Mouse (Mus musculus) cerebellum, postnatal 25 days (tissue): ENCODE data around the gene Ddx10.
A peak's percentile ranks its signal among the peaks of the same experiment; 100 is the strongest.

Experiments used
- DNase-seq, 2 experiments: peaks; one replicate each; pipeline ENCODE4 v3.0.0; 2021; ENCODE audit warnings: mixed read lengths in 2 of 2

Ddx10 gene

GRCm38 (mm10) chr9:53247953-53248397 is at the start of gene Ddx10:
TSS of gene Ddx10 (minus strand) at chr9:53248053.
- DNase-seq: peak; percentile 98

- no peak for DNase-seq
Measured at GRCm38 (mm10) chr9:53292833-53293232, 45.0 kb upstream of the Ddx10 start.

- no peak for DNase-seq
Measured at GRCm38 (mm10) chr9:53290006-53290405, 42.2 kb upstream of the Ddx10 start.

- no peak for DNase-seq
Measured at GRCm38 (mm10) chr9:53286793-53287192, 38.9 kb upstream of the Ddx10 start.

- DNase-seq: no peak
Measured at GRCm38 (mm10) chr9:53278997-53279396, 31.1 kb upstream of the Ddx10 start.

DNA sequence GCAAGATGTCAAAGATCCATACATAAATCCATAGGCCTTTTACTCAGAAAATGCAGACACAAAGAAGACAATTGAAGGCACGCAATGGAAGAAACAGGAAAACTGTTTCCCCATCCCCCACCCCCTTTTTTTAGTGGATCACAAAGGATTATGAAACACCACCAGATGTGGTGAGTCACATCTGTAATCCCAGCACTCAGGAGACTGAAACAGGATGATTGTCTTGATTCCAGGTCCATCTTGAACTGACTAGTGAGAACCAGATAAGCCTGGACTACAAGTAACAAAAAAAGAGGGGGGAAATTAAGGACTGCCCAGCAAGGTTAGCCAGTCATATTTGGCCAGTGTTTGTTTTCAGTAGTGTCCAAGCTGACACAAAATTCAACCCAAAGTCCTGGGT is 28.5 kb upstream of the Ddx10 start:
- no peak for DNase-seq

DNA sequence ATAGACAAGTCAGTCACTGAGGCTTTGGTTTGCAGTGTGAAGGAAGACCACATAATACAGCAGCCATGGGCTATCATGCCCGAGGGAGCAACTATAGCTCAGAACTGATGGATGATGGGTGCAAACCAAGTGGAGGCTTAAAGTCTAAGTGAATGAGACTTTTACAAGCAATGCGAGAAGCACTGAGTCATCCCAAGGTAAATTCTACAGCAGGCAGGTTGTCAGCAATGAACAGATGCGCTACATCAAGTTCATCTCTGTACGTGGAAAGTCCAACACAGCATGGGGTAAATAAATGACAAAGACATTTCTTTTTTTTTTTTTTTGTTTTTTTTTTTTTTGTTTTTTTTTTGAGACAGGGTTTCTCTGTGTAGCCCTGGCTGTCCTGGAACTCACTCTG is 24.9 kb upstream of the Ddx10 start:
- DNase-seq: no peak

DNA sequence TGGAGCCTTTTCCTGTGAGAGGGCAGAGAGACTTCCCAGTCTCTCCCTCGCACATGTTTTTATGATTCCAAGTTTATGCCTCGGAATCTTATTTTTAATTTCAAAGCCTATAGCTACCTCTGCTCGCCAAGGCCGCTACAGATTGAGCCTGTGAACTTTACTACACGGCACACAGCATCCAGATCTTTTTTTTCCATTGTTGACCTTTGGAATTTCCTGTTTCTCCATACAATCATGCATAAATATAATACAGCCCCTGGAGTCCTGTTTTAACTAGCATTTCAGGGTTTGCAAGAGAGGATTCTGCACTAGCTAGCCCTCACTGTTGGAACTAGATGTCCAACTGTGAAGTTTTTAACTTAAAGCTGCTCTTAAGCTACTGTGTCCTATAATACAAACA is 24.4 kb upstream of the Ddx10 start:
- DNase-seq: no peak

DNA sequence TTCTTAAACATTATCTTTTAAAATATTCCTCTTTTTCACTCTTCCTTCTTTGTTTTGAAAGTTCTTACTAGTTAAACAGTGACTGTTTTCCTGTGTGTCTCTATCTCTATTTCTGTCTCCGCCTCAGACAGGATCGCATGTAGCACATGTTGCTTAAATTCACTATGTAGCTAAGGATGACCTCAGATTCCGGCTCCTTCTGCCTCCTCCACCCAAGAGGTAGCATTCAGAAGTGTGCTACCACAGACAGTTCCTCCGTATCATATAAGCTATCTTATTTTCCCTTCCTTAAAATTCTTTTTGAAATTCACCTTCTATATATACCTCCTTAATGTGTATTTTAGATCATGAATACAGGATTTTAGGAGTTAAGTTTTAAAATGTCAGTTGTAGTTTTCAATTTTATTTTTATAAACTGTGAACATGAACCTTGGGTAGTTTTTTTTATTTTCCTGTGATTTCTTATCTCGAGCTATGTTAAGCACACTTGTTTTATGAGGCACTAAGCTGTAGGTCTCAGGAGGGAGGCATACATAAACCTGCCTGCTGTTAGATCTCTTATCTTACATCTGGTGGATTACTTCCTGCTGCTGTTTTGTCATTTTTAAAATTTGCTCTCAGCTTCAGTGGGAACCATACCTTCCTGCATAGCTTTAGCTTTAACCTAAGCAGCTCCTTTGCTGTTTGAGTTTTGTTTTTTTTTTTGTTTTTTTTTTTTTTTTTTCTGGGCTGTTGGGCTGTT is 23.6 kb upstream of the Ddx10 start:
- DNase-seq: no peak

DNA sequence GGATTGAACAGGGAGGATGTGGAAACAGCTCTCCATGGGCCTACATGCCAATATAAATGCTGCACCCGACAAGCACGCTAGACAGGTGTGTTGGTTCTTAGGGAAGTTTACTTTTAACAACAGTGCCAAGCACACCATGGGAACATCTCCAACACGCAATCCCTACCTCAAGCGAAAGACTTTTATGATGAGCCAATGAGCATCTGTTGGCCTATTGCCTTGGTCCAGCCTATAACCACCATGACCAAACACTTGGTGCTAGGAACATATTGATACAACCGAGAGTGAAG is 21.6 kb upstream of the Ddx10 start:
- DNase-seq: no peak

GRCm38 (mm10) chr9:53268731-53269465 is 21.0 kb upstream of the Ddx10 start:
- peak; percentile 39 to 74 for DNase-seq

- no peak for DNase-seq
Measured at GRCm38 (mm10) chr9:53268036-53268435, 20.2 kb upstream of the Ddx10 start.

DNA sequence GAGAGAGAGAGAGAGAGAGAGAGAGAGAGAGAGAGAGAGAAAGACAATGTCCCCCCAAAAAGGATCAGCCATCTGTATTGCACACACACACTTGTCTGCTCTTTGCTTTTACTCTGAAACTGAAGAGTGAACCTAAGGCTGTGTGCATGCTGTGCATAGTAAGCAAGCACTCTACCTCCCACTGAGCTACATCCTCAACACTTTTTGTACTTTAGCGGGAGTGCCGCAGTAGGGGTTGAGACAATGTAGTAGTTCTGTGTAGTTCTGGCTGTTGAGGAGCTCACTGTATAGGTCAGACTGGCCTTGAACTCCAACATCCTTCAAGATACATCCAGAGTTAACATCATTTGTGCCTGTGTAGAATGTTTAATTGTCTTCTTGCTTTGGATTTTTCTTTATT is 17.7 kb upstream of the Ddx10 start:
- DNase-seq: no peak

DNA sequence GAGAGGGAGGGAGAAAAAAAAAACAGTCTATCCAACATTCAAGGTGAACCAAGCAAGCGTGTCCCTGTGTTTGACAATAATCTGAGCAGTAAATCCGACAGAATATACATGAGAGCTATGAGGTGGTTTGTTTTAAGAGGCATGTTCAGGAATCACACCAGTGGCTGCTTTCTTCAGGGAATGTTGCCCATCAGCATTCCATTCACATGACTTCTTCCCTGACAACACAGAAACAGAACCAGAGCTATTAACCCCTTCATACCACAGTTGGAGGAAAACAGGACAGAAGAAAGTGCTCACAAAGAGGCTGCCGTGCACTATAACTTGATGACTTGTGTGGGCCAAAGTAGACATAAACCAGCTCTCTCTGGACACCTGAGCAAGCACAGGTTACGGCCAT is 16.5 kb upstream of the Ddx10 start:
- no peak for DNase-seq

GRCm38 (mm10) chr9:53258199-53258598 is 10.3 kb upstream of the Ddx10 start:
- DNase-seq: no peak

DNA sequence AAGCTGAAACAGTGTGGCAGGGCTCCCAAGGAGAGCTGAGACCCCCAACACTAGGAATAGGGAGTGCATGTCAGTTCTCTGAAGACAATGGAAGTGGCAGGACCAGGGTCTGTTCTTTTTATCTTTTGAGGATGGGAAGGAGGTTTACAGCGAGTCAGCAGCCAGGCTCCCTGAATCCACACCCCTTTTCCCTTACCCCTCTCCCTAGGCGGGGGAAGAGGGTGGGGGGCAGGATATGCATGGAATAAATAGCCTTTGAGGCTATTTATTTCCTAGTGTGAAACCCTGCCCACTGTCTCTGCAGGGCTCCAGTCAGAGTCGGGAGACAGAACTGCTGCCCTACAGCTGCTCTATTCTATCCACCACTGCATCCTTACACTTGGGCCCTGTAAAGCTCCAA is 9.9 kb upstream of the Ddx10 start:
- no peak for DNase-seq

DNA sequence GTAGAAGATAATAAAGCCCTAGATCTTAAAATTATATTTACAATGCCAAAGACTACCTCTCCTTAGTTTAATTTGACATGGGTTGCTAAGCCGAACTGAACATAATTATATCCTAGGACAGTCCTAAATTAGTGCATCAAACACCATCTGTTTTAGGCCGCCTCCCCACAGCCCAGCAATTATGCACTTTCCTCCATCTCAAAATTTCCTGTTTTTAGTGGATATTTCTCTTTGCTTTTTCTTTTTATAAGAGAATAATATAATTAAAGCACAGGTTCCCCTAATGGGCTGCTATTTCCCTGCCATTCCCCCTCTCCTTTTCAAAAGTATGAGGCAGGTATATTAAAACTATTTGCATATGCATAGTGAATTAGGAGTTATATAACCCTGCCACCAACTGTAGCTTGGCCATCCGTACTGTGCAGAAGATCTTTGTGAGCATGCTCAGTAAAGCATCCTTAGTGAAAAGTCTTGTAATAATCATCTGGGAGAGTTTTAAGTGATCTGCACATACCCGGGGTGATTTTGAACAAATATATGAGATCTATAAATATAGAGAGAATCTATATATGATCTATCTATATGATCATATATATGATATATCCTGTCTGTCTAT is 8.9 kb upstream of the Ddx10 start:
- DNase-seq: no peak

GRCm38 (mm10) chr9:53254368-53254767 is 6.5 kb upstream of the Ddx10 start:
- DNase-seq: peak; percentile 78 to 87

- DNase-seq: no peak
Measured at GRCm38 (mm10) chr9:53247516-53247915, 337 bp downstream of the Ddx10 start.

- peak in 1 of 2 experiments; percentile 6 for DNase-seq
Measured at GRCm38 (mm10) chr9:53218181-53218580, 29.7 kb downstream of the Ddx10 start.

GRCm38 (mm10) chr9:53208283-53208682 is 39.6 kb downstream of the Ddx10 start:
- DNase-seq: no peak

DNA sequence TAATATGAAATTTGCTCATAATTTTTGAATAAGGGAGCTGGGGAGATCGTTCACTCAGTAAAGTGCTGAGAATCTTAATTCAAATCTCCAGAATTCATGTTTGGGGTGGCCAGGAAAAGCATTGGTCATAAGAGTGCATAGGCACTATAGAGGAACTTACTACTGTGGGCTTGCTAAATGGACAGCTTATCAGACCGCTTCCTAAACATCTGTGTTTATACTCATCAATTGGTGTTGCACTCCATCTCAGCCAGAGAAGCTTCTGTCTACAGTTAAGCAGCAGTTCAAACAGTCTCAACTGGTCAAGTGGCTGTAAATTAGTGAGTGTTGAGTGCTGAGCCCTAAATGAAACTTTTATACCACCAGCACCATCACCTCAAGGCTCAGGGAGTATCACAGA is 73.3 kb downstream of the Ddx10 start:
- no peak for DNase-seq

DNA sequence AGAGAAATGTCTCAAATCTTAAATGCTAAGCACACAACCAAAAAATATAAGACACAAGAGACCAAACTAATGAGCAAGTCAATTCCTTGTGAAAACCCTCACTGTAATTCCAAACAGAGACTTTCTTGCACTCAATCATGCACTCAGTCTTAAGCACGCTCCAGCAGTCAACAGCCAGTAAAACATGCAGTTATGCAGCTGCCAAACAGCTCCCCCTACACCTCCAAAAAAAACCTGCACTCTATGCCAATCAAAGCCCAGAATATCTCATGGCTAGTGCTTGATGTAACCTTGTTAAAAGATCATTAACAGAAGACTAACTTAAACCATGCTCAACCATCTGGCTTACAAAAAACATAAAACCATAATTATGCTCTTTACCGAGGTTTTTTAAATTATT is 74.6 kb downstream of the Ddx10 start:
- DNase-seq: no peak

DNA sequence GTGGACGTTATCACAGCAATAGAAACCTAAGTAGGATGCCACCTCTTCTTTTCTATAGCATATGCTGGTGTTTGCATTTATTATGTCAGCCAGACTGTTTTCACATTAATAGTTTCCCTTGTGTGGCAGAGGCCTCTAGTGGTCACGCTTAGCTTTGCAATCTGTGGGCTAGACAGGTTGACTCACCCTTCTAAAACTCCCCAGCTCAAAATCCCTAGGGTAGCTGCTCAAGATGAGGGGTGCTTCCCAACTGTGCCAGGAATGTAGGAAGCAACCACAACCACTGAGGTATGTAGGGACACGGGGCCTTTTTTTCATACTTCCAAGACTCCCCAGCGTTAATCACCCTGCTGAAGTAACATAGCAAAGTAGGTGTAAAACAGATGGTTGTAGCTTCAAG is 103.6 kb downstream of the Ddx10 start:
- peak; percentile 67 to 76 for DNase-seq
